Mouse (Mus musculus): ENCODE measurements at regions not wholly inside any gene's neighbourhood (a gene's known extent, or its start where the extent isn't known, plus 50 kb on each side); places are given as distances from the start of the nearest gene placed in this dataset.

- in situ Hi-C loops (cut with MboI, MseI) = no loop called here
Measured at GRCm38 (mm10) chr17:45866876-45867652, 133.4 kb upstream of the 1600014C23Rik start.

GRCm38 (mm10) chr17:45866346-45866745, 132.7 kb upstream of the 1600014C23Rik start:
- in situ Hi-C loops (cut with MboI, MseI) = no loop called here

GRCm38 (mm10) chr17:45865944-45866343, 132.3 kb upstream of the 1600014C23Rik start:
- in situ Hi-C loops (cut with MboI, MseI) = no loop called here

GRCm38 (mm10) chr17:45863471-45864205, 130.0 kb upstream of the 1600014C23Rik start:
- in situ Hi-C loops (cut with MboI, MseI) = no loop called here

- in situ Hi-C loops (cut with MboI, MseI) = no loop called here
Measured at GRCm38 (mm10) chr17:45863031-45863430, 129.4 kb upstream of the 1600014C23Rik start.

- in situ Hi-C loops (cut with MboI, MseI) = no loop called here
Measured at GRCm38 (mm10) chr17:45859441-45859840, 125.8 kb upstream of the 1600014C23Rik start.

- in situ Hi-C loops (cut with MboI, MseI) = no loop called here
Measured at GRCm38 (mm10) chr17:45853931-45854653, 120.4 kb upstream of the 1600014C23Rik start.

GRCm38 (mm10) chr17:45852402-45852801, 118.8 kb upstream of the 1600014C23Rik start:
- in situ Hi-C loops (cut with MboI, MseI) = no loop called here

GRCm38 (mm10) chr17:45851723-45852396, 118.2 kb upstream of the 1600014C23Rik start:
- in situ Hi-C loops (cut with MboI, MseI) = no loop called here

- in situ Hi-C loops (cut with MboI, MseI) = no loop called here
Measured at GRCm38 (mm10) chr17:45850976-45851375, 117.3 kb upstream of the 1600014C23Rik start.

- in situ Hi-C loops (cut with MboI, MseI) = no loop called here
Measured at GRCm38 (mm10) chr17:45850174-45850573, 116.5 kb upstream of the 1600014C23Rik start.

- in situ Hi-C loops (cut with MboI, MseI) = loop anchor here in 1 of 2 experiments (5.0 kb wide), 1 partner anchor 184 kb away; the partner anchor contains the start of gene Vegfa
Measured at GRCm38 (mm10) chr17:45848605-45849004, 115.0 kb upstream of the 1600014C23Rik start.

- in situ Hi-C loops (cut with MboI, MseI) = loop anchor here in 1 of 2 experiments (5.0 kb wide), 1 partner anchor 184 kb away; the partner anchor contains the start of gene Vegfa
Measured at GRCm38 (mm10) chr17:45847701-45848378, 114.2 kb upstream of the 1600014C23Rik start.

GRCm38 (mm10) chr17:45845832-45846231, 112.2 kb upstream of the 1600014C23Rik start:
- in situ Hi-C loops (cut with MboI, MseI) = loop anchor here in 1 of 2 experiments (5.0 kb wide), 1 partner anchor 186 kb away; the partner anchor contains the start of gene Vegfa

- in situ Hi-C loops (cut with MboI, MseI) = no loop called here
Measured at GRCm38 (mm10) chr17:45836731-45837130, 103.1 kb upstream of the 1600014C23Rik start.

GRCm38 (mm10) chr17:45836253-45836652, 102.6 kb upstream of the 1600014C23Rik start:
- in situ Hi-C loops (cut with MboI, MseI) = no loop called here

- in situ Hi-C loops (cut with MboI, MseI) = no loop called here
Measured at GRCm38 (mm10) chr17:45834518-45835071, 101.0 kb upstream of the 1600014C23Rik start.

- in situ Hi-C loops (cut with MboI, MseI) = no loop called here
Measured at GRCm38 (mm10) chr17:45830324-45830723, 96.7 kb upstream of the 1600014C23Rik start.

GRCm38 (mm10) chr17:45829571-45829970, 95.9 kb upstream of the 1600014C23Rik start:
- in situ Hi-C loops (cut with MboI, MseI) = no loop called here

GRCm38 (mm10) chr17:45828843-45829242, 95.2 kb upstream of the 1600014C23Rik start:
- in situ Hi-C loops (cut with MboI, MseI) = no loop called here

All from T-helper 17 cell (primary cell).